Mouse (Mus musculus): ENCODE data around the gene Jdp2.

- TF ChIP-seq CTCF (conservative IDR thresholded peaks at IDR 0.05; ENCODE audit: low read length) (no peak), POU5F1 (IDR thresholded peaks at IDR 0.05; ENCODE audit: borderline replicate concordance, low read length) (no peak)
Measured at GRCm38 (mm10) chr12:85549661-85550060, 49.2 kb upstream of the Jdp2 start.
